Mouse (Mus musculus) kidney, embryonic 14.5 days (tissue): ENCODE measurements around the gene Nop58. TPM values are rescaled to one million over a fixed set of nuclear protein-coding genes. Genes with fewer than 3 reads are reported as not detected.
A peak's percentile ranks its signal among the peaks of the same experiment; 100 is the strongest.

ENCODE experiments used
- ATAC-seq: fragments of 200-750 bp; cut with Nextera tagmentation; 2 replicates; pipeline ENCODE4 v1.8.0; 2017; ENCODE audit warnings: moderate number of reproducible peaks, mild to moderate bottlenecking, moderate TSS enrichment, moderate library complexity; ENCODE audit not compliant: low FRiP score, low TSS enrichment
- H3K27ac ChIP-seq: fragments of 300-500 bp; sonication (generic); 2 replicates; pipeline ENCODE4 v1.5.1; 2014; ENCODE audit warnings: low read depth, mild to moderate bottlenecking, low read length, moderate library complexity, mixed read lengths
- H3K27me3 ChIP-seq: fragments of 300-500 bp; sonication (generic); 2 replicates; pipeline ENCODE4 v1.6.1; 2014; ENCODE audit warnings: mild to moderate bottlenecking, low read length; ENCODE audit not compliant: control insufficient read depth, insufficient read depth
- H3K36me3 ChIP-seq: fragments of 300-500 bp; sonication (generic); 2 replicates; pipeline ENCODE4 v1.6.1; 2014; ENCODE audit warnings: low read length, mixed read lengths; ENCODE audit not compliant: control insufficient read depth, insufficient read depth
- H3K4me1 ChIP-seq: fragments of 300-500 bp; sonication (generic); 2 replicates; pipeline ENCODE4 v1.6.1; 2014; ENCODE audit warnings: low read length, mixed read lengths; ENCODE audit not compliant: control insufficient read depth, insufficient read depth
- H3K4me2 ChIP-seq: fragments of 300-500 bp; sonication (generic); replicated peaks from 2 replicates; pipeline ENCODE4 v1.6.1; 2014; ENCODE audit warnings: low read depth, mild to moderate bottlenecking, low read length
- H3K4me3 ChIP-seq: fragments of 300-500 bp; sonication (generic); 2 replicates; pipeline ENCODE4 v1.5.1; 2014; ENCODE audit warnings: mild to moderate bottlenecking, low read length
- H3K9ac ChIP-seq: fragments of 300-500 bp; sonication (generic); 2 replicates; pipeline ENCODE4 v1.6.1; 2014; ENCODE audit warnings: low read depth, mild to moderate bottlenecking, low read length, moderate library complexity
- H3K9me3 ChIP-seq: fragments of 300-500 bp; sonication (generic); 2 replicates; pipeline ENCODE4 v1.6.1; 2016; ENCODE audit warnings: low read length; ENCODE audit not compliant: control insufficient read depth
- WGBS: fragments of 180-500 bp; shearing (Covaris S2); extraction: QIAGEN DNeasy Blood & Tissue Kit; methylation state at CpG from one replicate; pipeline ENCODE4 v1.1.7; 2014; 5-methylcytosine and 5-hydroxymethylcytosine counted together
- polyA plus RNA-seq: library from polyadenylated mRNA; unstranded; fragments of >200 nt; fragmentation: Nextera tagmentation; extraction: Ambion mirVana; gene quantifications from 2 replicates; pipeline ENCODE4 v1.2.1, GENCODE M21; 2014

Gene Nop58
- polyA plus RNA-seq, 1 experiment from 2014 or later = 298 TPM

GRCm38 (mm10) chr1:59764407-59764971, 79.7 kb downstream of the Nop58 start:
- Histone ChIP-seq H3K36me3 (no peaks in the 10 kb centered on the region), H3K27me3 (no peaks in the 10 kb centered on the region), H3K27ac (peak overlapping the region; percentile 99), H3K4me3 (peak overlapping the region; percentile 56), H3K9me3 (no peaks in the 10 kb centered on the region), H3K4me1 (peaks cover 10% of the 10 kb centered on the region; the same call in 1 of the 2 replicates), H3K9ac (peak overlapping the region; percentile 93), H3K4me2 (peak overlapping the region; percentile 84)
- WGBS = under 1% methylated on average over 27 of the region's 27 CpGs
- ATAC-seq = peak; percentile 54; the same call in 1 of the 2 replicates

GRCm38 (mm10) chr1:59765279-59765678, 80.5 kb downstream of the Nop58 start:
- Histone ChIP-seq H3K4me1 (peaks cover 10% of the 10 kb centered on the region; the same call in 1 of the 2 replicates), H3K27ac (no peak overlapping the region), H3K27me3 (no peaks in the 10 kb centered on the region), H3K36me3 (no peaks in the 10 kb centered on the region), H3K9ac (peak overlapping the region; percentile 42; the same call in 1 of the 2 replicates), H3K4me2 (peak overlapping the region; percentile 84), H3K4me3 (peak overlapping the region; percentile 56), H3K9me3 (no peaks in the 10 kb centered on the region)
- WGBS = 1% methylated on average over 4 of the region's 4 CpGs
- ATAC-seq = no peak

GRCm38 (mm10) chr1:59766626-59767025, 81.9 kb downstream of the Nop58 start:
- Histone ChIP-seq H3K4me3 (peak overlapping the region; percentile 28), H3K36me3 (no peaks in the 10 kb centered on the region), H3K27ac (no peak overlapping the region), H3K27me3 (no peaks in the 10 kb centered on the region), H3K4me1 (peaks cover 16% of the 10 kb centered on the region), H3K4me2 (peak overlapping the region; percentile 39), H3K9ac (peak overlapping the region; percentile 28; the same call in 1 of the 2 replicates), H3K9me3 (no peaks in the 10 kb centered on the region)
- ATAC-seq = no peak

Other genes starting within 250 kb of the Nop58 start
- gene Fzd7, start 202.5 kb upstream of the Nop58 start, polyA plus RNA-seq = 20.1 and 29.2 TPM in 2 replicates
- 0.90 and 1.4 TPM in 2 replicates for gene Gm973, start 168.7 kb upstream of the Nop58 start, polyA plus RNA-seq
- gene Sumo1, start 14.1 kb upstream of the Nop58 start, polyA plus RNA-seq = 460 and 593 TPM in 2 replicates
- gene Bmpr2, start 78.4 kb downstream of the Nop58 start, polyA plus RNA-seq = 13.6 and 14.2 TPM in 2 replicates
- 11.2 and 19.2 TPM in 2 replicates for gene Fam117b, start 228.0 kb downstream of the Nop58 start, polyA plus RNA-seq